Mouse (Mus musculus) cerebellum, postnatal 36 days (tissue): Measurements from ENCODE around the gene Stmn3.

Experiments used
- DNase-seq, 2 experiments: peaks; one replicate each; pipeline ENCODE4 v3.0.0; 2021 to 2022; ENCODE audit warnings: mixed read lengths in 2 of 2

Gene Stmn3

DNA sequence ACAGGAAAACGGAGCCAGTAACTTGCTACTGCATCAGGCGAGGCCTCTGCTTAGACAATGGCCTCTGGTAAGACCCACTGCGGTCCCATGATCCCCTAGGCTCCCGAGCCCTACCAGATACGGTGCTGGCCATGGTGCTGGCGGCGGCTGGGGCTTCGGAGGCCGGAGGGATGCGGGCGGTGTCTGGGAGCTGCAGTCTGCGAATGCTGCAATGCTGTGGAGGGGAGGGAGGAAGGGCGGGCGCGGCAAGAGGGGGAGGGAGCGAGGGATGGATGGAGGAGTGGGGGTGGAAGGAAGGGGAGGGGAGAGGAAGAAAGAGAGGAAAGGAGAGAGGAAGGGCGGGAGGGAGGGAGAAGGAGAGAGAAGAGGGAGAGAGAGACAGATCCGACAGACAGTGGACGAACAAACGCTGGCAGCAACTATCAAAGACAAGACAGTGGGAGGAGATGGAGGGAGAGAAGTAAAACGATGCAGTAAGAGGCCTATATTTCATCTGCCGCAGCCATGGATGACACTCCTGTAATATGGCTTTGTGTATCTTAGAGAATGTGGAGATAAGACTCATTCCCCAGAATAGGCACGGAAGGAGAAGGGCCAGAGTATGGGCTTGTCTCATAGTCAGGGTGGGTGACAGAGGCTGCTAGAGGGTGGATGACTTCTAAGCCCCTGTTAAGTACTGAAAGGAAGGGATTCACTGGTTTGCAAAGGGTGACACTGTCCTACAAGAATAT is at the start of gene Stmn3:
Gene Stmn3, minus strand, starts transcription at position 421 of the 731 bp plus-strand sequence.
- peak; percentile 81 to 87 for DNase-seq

DNA sequence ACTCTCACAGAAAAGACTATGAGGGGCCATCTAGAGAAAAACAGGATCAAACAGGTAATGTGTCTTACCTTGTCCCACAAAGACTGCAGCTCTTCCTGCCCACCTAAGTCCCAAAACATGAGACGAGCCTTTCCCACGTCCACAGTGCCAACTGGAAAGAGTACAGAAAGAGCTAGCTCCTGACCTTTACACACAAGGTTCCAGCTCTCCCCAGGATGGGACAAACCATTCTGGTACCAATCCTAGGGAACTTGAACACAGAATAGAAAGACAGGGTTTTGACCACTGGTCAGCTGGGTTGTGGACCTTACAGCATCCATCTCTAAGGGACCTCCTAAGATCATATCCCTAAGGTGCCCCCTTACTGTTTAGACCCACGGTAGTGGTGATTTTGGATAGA is 49.6 kb upstream of the Stmn3 start:
- no peak for DNase-seq

GRCm38 (mm10) chr2:181356780-181357179 is 42.5 kb upstream of the Stmn3 start:
- DNase-seq = no peak

- DNase-seq = no peak
These were observed 28.5 kb upstream of the Stmn3 start for GRCm38 (mm10) chr2:181342766-181343165.

- peak; percentile 44 for DNase-seq
These were observed 26.1 kb upstream of the Stmn3 start for GRCm38 (mm10) chr2:181340426-181340825.

- peak; percentile 73 to 83 for DNase-seq
These were observed 19.7 kb upstream of the Stmn3 start for GRCm38 (mm10) chr2:181334023-181334422.

DNA sequence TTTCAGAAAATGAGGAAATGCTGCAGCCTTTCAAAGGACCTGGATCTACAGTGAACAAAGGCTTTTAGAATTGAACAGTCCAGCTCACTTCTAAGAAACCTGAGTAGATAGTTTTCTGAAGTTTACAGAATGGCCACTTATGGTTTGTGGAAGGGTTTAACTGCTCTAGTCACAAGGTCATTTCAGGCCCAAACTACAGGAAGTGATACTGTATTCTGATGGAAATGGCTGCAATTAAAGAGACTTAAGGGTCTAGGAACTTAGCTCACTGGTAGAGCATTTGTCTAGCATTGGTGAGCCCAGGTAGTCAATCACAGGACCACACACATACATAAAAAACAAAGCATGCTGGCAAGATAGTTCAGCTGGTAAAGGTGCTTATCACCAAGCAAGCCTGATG is 18.2 kb upstream of the Stmn3 start:
- DNase-seq = no peak

- DNase-seq = no peak
These were observed 11.8 kb upstream of the Stmn3 start for GRCm38 (mm10) chr2:181326098-181326497.

DNA sequence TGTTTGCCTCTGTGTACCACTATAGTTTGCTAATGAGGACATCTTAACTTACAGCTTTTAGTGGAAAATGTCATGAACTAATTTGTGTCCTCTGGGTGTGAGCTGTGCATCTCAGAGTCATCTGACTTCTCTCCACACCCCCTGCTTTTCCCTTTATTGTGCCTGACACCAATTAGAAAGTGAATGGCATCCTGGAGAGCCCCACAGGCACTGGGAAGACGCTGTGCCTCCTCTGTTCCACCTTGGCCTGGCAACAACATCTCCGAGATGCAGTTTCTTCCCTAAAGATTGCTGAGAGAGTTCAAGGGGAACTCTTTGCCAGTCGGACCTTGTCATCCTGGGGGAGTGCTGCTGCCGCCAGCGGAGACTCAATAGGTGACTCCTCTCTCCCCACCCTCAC is 7.8 kb upstream of the Stmn3 start:
- DNase-seq = no peak

GRCm38 (mm10) chr2:181320103-181320499 is 5.8 kb upstream of the Stmn3 start:
- DNase-seq = no peak

GRCm38 (mm10) chr2:181319248-181320102 is 5.2 kb upstream of the Stmn3 start, which contains the start of gene Rtel1:
Rtel1 (plus strand) TSS chr2:181319739.
- DNase-seq = peak; percentile 80 to 85

DNA sequence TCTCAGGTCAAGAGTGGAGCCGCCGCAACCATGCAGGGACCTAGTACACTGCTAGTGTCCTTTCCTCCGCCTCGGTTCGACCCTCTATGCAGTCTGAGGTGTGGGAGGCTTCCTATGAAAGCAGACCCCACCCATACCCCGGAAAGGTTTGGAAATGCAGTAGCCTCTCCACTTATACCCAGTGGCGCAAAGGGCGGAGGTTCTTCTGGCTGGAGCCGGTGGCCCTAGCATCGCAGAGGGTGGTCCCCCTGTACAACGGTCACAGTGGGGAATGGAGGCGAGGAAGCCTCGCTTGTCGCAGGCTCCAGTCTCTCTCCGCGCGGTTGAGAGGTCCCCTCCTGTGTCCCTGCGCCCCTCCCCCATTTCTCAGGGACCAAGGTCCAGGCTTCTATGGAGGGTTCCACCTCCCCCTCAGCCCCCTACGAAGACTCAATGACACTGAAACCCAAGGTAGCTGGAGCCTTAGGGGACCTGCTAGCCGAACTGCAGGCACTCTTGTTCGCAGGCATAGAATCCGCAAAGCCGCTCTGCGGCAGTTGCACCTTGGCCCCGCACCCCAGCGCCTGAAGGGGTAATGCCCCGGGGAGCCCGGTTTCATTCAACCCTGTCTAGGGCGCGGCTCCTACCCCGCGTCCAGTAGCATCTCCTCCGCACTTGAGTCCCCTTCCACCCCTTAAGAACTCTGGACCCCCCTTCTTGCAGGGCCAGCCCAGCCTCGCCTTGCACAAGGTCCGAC is 788 bp downstream of the Stmn3 start:
- DNase-seq = peak in 1 of 2 experiments; percentile 54

DNA sequence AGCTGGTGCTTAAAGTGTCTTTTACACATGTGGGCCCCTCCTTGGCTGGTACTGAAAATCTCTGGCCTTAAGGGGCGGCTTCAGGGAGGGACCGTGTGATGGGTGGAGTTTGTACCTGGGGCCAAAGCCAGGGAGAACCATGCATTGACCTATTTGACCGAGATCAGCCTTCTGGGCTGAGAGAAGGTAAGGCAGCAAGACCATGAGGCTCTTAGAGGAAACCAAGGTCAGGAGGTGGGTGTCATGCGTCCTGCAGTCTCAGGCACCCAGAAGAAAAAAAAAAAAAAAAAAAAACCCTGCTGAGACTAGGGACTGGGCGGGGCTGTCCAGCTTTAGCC is 1.3 kb downstream of the Stmn3 start:
- no peak for DNase-seq

GRCm38 (mm10) chr2:181312435-181312834 is 1.9 kb downstream of the Stmn3 start:
- DNase-seq = no peak

DNA sequence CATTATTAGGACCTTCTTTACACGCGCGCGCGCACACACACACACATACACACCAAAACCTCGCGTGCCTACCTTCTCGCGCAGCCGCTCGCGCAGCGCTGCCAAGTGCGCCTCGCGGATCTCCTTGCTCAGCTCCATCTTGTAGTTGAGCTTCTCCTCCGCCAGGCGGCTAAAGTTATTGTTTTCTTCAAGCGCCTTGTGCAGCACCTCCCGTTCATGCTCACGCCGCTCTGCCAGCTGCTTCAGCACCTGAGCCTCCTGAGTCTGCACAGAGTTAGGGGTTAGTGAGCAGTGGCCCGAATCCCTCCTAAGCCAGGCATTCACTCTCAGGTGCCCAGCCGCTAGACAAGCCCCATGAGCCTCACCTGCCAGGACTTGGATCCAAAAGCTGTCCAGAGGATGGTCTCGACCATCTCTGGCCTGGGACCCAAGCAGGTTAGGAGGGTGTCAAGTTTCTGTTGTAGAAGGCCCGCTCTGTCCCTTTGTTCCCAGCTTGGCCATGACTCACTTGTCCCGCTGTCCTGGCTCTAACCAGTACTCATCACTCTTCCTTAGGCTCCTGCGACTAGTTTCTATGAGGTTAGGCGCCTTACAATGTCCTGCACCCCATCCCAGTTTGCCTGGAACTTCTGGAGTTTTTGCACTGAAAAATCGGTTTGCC is 7.0 kb downstream of the Stmn3 start:
- DNase-seq = peak; percentile 53 to 58

- DNase-seq = no peak
These were observed 9.4 kb downstream of the Stmn3 start for GRCm38 (mm10) chr2:181304944-181305343.

DNA sequence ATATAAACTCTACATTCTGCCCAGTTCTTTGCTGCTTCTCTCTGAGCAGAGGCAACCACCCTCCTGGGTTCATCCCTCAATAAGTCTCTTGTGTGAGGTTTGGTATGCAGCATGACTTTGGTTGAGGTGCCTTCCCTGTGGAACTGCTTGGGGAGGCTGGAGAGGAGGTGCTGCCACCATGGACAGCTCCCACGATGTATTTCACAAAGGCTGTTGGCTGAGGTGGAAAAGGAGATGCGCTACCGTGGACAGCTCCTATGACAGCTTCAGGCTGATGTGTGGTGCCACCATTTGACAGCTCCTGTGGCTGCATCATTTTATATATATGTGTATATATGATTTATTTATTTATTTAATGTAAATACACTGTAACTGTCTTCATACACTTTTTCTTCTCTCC is 12.3 kb downstream of the Stmn3 start:
- DNase-seq = no peak

GRCm38 (mm10) chr2:181290937-181291336 is 23.4 kb downstream of the Stmn3 start:
- DNase-seq = no peak

GRCm38 (mm10) chr2:181288691-181289090 is 25.6 kb downstream of the Stmn3 start:
- no peak for DNase-seq

DNA sequence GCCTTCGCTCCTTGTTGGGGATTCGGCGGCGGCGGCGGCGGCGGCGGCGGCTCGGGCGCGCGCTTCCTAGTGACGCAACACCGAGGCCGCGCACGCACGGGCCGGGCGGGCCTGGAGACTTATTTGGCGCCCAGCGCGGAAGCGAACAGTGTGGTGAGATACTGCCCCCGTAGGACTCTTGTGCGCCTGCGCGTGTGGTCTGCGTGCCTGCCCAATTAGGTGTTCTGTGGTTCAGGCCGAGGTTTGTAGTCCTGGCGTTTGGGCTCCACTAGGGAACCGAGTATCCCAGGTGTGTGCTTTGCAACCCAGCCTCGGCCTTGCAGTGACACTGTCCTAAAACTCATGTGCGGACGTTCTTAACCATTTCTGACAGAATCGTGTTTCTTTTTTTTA is 26.3 kb downstream of the Stmn3 start, which contains the start of gene Gmeb2:
Gene Gmeb2, minus strand, starts transcription at position 78 of the 393 bp plus-strand sequence.
- peak; percentile 92 to 94 for DNase-seq

GRCm38 (mm10) chr2:181287338-181287957 is 26.9 kb downstream of the Stmn3 start:
- peak; percentile 79 to 85 for DNase-seq
